Mouse (Mus musculus) forebrain, embryonic 14.5 days (tissue): ENCODE data around the gene Slf2. TPM values are rescaled to one million over a fixed set of nuclear protein-coding genes. Genes with fewer than 3 reads are reported as not detected.
A peak's percentile ranks its signal among the peaks of the same experiment; 100 is the strongest.

Experiments used
- ATAC-seq: fragments of 200-750 bp; cut with Nextera tagmentation; 2 replicates; pipeline ENCODE4 v1.8.0; 2017; ENCODE audit warnings: mild to moderate bottlenecking, moderate library complexity
- DNase-seq: peaks from one replicate; pipeline ENCODE4 v3.0.0-alpha.2; 2015; ENCODE audit warnings: low spot score
- H3K27ac ChIP-seq: fragments of 300-500 bp; sonication (generic); 2 replicates; pipeline ENCODE4 v1.5.1; 2014; ENCODE audit warnings: low read depth, mild to moderate bottlenecking, control low read depth, low read length, moderate library complexity
- H3K27me3 ChIP-seq: fragments of 300-500 bp; sonication (generic); replicated peaks from 2 replicates; pipeline ENCODE4 v1.6.1; 2014; ENCODE audit warnings: low read length, control low read depth, mixed read lengths; ENCODE audit not compliant: control insufficient read depth, insufficient read depth
- H3K36me3 ChIP-seq: fragments of 300-500 bp; sonication (generic); 2 replicates; pipeline ENCODE4 v1.6.1; 2014; ENCODE audit warnings: low read length, control low read depth; ENCODE audit not compliant: control insufficient read depth, insufficient read depth
- H3K4me1 ChIP-seq: fragments of 300-500 bp; sonication (generic); 2 replicates; pipeline ENCODE4 v1.6.1; 2014; ENCODE audit warnings: antibody characterized with exemption, low read length, control low read depth; ENCODE audit not compliant: control insufficient read depth, insufficient read depth
- H3K4me2 ChIP-seq: fragments of 300-500 bp; sonication (generic); 2 replicates; pipeline ENCODE4 v1.6.1; 2014; ENCODE audit warnings: mild to moderate bottlenecking, control low read depth, low read length
- H3K4me3 ChIP-seq: fragments of 300-500 bp; sonication (generic); 2 replicates; pipeline ENCODE4 v1.5.1; 2014; ENCODE audit warnings: low read depth, low read length, control low read depth
- H3K9ac ChIP-seq: fragments of 300-500 bp; sonication (generic); 2 replicates; pipeline ENCODE4 v1.6.1; 2014; ENCODE audit warnings: mild to moderate bottlenecking, low read length, control low read depth, moderate library complexity
- H3K9me3 ChIP-seq: fragments of 300-500 bp; sonication (generic); replicated peaks from 2 replicates; pipeline ENCODE4 v1.6.1; 2016; ENCODE audit warnings: low read length, control low read depth, mixed read lengths; ENCODE audit not compliant: control insufficient read depth
- WGBS: fragments of 180-500 bp; shearing (Covaris S2); extraction: QIAGEN DNeasy Blood & Tissue Kit; methylation state at CpG from one replicate; pipeline ENCODE4 v1.1.7; 2014; 5-methylcytosine and 5-hydroxymethylcytosine counted together
- polyA plus RNA-seq: library from polyadenylated mRNA; unstranded; fragments of >200 nt; fragmentation: Nextera tagmentation; extraction: Ambion mirVana; gene quantifications from 2 replicates; pipeline ENCODE4 v1.2.1, GENCODE M21; 2014

Slf2 gene
- polyA plus RNA-seq, 1 experiment from 2014 or later = 22.9 TPM

DNA sequence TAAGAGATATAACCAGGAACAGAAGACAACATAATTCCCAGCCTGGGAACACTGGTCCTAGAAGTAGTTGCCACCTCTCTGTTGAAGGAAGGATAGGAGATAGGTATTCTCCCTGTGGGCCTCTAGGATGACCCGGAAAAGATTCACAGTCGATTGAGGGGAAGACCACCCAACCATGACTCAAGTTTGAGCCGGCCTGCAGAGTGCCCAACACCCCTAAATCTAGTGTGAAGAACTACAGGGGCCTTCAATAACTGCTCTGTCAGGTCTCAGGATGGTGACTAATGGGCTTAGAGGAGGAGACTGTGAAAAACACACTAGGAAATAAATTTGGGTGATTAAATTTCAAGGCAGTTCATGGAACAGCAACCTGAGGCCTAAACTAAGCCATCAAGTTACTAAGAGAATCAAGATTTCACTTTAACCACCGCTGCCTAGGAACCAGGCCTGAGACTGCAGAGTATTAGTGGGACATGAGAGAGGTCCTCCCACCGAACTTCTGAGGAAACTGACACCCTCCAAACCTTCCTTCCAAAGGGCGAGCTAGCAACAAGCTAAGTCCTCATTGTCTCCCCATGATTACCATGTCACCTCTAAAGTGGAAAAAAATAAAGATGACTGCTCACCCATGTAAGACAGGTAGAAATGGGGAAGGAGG is 27.5 kb upstream of the Slf2 start:
- Histone ChIP-seq H3K27ac (no peak overlapping the region), H3K4me3 (no peak overlapping the region), H3K4me1 (peaks cover 14% of the 10 kb centered on the region; the same call in 1 of the 2 replicates), H3K27me3 (no peaks in the 10 kb centered on the region), H3K9ac (no peak overlapping the region), H3K36me3 (no peaks in the 10 kb centered on the region), H3K9me3 (no peaks in the 10 kb centered on the region), H3K4me2 (no peak overlapping the region)
- 83% methylated on average over 6 of the region's 6 CpGs for WGBS
- ATAC-seq = no peak
- no peak for DNase-seq

DNA sequence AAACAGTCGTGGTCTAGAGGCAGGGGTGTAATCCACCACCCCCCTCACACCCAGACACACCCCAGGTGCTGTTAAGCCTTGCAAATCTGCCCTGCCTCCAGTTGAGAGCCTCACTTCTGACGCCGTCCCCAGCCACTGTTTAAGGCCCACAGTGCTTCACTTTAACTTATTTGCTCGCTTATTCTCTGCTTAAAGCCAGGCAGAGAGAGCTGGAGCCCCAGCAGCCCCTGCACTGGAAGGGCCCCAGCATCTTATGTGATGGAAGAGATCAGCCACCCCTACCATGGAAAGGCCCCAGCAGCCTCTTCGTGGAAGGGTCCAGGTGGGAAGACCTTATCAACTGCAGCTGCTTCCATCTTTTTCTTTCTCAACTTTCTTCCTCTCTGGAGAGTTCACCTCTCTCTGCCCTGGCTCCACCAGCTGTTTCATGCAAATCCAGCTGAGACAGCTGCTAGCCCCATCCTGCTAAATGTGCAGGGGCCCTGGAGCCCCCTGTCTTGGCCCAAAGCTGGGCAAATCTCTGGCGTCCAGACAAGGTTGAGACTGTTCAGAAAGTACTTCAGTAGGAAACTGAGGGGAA is 26.7 kb upstream of the Slf2 start:
- no peak overlapping the region for H3K27ac ChIP-seq
- H3K4me1 ChIP-seq = peaks cover 17% of the 10 kb centered on the region; the same call in 1 of the 2 replicates
- H3K9ac ChIP-seq = no peak overlapping the region
- ATAC-seq = no peak
- 39% methylated on average over 6 of the region's 6 CpGs for WGBS
- no peak overlapping the region for H3K4me3 ChIP-seq
- no peak for DNase-seq
- no peaks in the 10 kb centered on the region for H3K36me3 ChIP-seq
- H3K27me3 ChIP-seq = no peaks in the 10 kb centered on the region
- H3K4me2 ChIP-seq = no peak overlapping the region
- no peaks in the 10 kb centered on the region for H3K9me3 ChIP-seq

DNA sequence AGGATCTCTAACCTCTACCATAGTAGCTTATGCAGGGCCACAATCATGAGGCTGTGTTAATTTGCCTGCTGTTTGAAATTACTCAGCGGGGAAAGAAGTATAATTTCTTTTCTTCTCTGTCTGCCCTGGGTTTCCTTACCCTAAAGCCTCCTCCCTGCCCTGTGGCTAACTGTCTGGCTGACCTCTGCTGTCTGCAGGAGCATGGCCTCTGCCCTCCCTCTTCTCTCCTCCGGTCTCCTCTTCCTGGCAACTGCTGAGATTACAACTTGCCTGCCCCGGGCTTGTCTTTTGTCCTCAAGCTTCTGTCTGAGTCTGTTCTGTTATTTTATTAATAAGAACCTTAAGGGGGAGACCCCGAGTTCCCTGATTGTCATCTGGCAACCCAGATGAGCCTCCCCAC is 25.6 kb upstream of the Slf2 start:
- H3K27me3 ChIP-seq = no peaks in the 10 kb centered on the region
- no peak overlapping the region for H3K4me3 ChIP-seq
- H3K36me3 ChIP-seq = no peaks in the 10 kb centered on the region
- no peak overlapping the region for H3K4me2 ChIP-seq
- H3K9ac ChIP-seq = no peak overlapping the region
- no peak overlapping the region for H3K27ac ChIP-seq
- ATAC-seq (no peak), DNase-seq (no peak)
- peaks cover 14% of the 10 kb centered on the region; the same call in 1 of the 2 replicates for H3K4me1 ChIP-seq
- 61% methylated on average over 4 of the region's 4 CpGs for WGBS
- H3K9me3 ChIP-seq = no peaks in the 10 kb centered on the region

DNA sequence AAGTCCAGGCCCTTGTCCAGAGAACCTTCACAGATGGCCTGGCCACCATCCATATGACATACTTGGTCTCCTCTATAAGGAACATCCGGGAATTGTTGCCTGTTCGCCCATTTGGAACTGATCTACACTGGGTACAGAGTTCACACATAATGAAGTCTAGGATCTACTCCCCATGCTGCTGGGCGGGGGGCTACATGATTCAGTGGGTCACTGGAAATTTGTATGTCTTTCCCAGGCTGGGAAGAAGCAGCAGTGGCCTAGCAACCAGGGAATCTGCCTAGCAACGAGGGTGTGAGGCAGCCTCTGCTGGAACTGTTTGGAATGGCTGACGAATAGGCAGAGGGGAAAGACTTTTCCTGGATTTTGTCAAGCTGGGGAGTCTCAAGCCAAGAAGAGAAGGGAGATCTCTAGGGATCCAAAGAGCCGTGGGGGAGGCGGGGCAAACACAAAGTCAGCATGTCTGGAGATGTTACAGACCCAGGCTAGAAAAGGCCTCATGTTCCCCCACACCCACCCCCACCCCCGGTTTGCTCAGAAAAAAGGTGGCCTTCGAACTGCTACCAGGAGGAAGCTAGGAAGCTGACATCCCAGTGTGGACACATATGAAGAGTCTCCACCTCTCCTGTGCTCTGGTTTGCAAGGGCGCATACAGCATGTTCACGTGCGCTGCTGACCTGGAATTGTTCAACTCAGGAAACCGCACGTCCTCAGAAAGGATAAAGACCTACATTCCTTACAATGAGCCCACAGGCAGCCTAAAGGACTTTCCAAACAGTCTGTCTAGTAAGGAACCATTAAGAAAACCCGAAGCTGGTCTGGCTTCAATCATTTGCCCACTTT is 22.9 kb upstream of the Slf2 start:
- Histone ChIP-seq H3K36me3 (no peaks in the 10 kb centered on the region), H3K27ac (no peak overlapping the region), H3K9me3 (no peaks in the 10 kb centered on the region), H3K4me2 (no peak overlapping the region), H3K4me3 (no peak overlapping the region), H3K9ac (no peak overlapping the region), H3K27me3 (no peaks in the 10 kb centered on the region), H3K4me1 (peaks cover 10% of the 10 kb centered on the region; the same call in 1 of the 2 replicates)
- DNase-seq (peak; percentile 44), ATAC-seq (no peak; the same call in 1 of the 2 replicates)
- WGBS = 35% methylated on average over 15 of the region's 15 CpGs

DNA sequence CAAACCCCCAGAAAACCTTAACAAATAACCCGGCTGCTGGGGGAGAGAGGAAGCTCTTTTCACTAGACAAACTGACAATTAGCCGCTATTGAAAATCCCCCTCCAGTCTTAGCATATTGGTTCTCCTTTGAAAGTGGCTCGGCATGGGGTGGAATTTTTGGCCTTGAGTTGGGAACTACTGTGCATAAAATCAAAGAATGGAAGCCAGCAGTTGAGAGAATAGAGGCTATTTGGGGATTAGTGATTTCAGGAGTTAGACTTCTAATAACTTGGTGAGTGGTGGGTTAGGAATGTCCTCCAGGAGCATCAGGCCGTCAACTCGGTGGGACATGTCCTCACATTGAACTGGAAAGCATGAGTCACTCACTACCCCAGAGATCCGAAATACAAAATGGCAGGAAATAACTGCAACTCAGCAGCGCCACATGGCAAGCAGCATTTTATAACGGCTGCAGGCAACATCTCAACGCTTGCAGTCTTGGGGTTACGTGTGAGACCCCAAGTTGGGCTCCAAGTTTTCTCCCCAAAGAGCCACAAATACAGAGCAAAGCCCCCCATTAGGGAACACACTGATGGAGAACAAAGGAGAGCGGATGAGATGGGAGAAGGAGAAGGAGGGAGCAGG is 22.0 kb upstream of the Slf2 start:
- Histone ChIP-seq H3K27me3 (no peaks in the 10 kb centered on the region), H3K27ac (no peak overlapping the region), H3K4me3 (no peak overlapping the region), H3K9me3 (no peaks in the 10 kb centered on the region), H3K36me3 (no peaks in the 10 kb centered on the region), H3K4me1 (peaks cover 10% of the 10 kb centered on the region; the same call in 1 of the 2 replicates), H3K9ac (no peak overlapping the region), H3K4me2 (no peak overlapping the region)
- ATAC-seq (no peak), DNase-seq (peak; percentile 57)
- 30% methylated on average over 11 of the region's 11 CpGs for WGBS

DNA sequence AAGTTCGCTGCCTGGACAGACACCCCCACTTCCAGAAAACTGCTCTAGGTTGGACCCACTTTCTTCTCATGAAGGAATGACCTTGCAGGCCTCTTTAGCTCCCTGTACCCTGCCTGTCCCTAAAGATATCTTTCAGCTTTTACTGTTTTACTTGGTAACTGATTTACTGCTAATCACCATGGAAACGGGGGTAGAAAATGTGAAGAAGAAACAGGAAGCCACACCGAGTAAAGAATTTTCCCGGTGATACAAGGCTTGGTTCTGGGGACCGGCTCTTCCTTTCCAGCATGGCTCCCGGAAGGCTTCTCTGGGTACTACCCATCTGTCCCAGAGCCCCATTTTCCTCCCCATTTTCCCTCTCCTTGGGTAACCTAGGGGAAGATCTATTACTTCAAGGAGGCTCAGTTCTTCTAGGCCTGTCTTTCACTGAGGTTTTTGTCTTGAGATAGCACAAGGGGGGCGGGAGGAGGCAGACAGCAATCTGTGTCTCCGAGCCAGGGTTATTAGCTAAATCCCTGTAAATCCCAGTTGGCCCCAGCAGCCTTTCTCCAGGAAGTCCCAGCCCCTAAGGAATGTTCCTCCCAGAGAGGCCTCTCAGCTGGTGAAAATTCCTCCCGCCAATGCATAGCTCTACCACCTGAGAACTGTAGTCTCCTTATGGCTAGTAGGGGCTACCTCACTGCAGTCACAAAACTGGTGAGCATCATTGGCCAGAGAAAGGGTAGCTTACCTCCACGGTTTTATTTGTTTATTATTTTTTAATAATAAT is 16.3 kb upstream of the Slf2 start:
- Histone ChIP-seq H3K4me3 (no peak overlapping the region), H3K4me1 (no peaks in the 10 kb centered on the region), H3K27me3 (no peaks in the 10 kb centered on the region), H3K36me3 (no peaks in the 10 kb centered on the region), H3K4me2 (no peak overlapping the region), H3K9me3 (no peaks in the 10 kb centered on the region), H3K27ac (no peak overlapping the region), H3K9ac (no peak overlapping the region)
- DNase-seq (no peak), ATAC-seq (no peak)
- WGBS = 69% methylated on average over 10 of the region's 10 CpGs

DNA sequence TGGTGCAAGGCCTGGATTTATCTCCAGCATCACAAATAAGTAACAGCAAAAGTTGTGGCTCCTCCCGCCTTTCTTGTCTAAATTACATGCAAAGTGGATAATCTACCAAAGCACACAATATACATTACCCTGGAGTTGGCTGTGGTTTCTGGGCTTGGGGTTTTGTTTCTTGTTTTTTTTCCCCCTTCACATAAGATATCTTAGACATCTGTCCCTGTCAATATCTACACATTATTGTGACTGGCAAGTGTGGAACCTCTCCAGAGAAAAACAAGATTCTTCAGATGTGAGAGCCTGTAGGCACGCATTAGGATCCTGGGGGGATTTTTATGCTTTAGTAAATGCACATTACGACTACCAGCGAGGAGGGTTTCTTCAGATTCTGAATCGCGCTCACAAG is 12.8 kb upstream of the Slf2 start:
- Histone ChIP-seq H3K4me3 (no peak overlapping the region), H3K4me1 (no peaks in the 10 kb centered on the region), H3K9ac (no peak overlapping the region), H3K27me3 (no peaks in the 10 kb centered on the region), H3K27ac (no peak overlapping the region), H3K36me3 (no peaks in the 10 kb centered on the region), H3K4me2 (no peak overlapping the region), H3K9me3 (no peaks in the 10 kb centered on the region)
- ATAC-seq = no peak
- WGBS = 85% methylated on average over 6 of the region's 6 CpGs
- DNase-seq = no peak

DNA sequence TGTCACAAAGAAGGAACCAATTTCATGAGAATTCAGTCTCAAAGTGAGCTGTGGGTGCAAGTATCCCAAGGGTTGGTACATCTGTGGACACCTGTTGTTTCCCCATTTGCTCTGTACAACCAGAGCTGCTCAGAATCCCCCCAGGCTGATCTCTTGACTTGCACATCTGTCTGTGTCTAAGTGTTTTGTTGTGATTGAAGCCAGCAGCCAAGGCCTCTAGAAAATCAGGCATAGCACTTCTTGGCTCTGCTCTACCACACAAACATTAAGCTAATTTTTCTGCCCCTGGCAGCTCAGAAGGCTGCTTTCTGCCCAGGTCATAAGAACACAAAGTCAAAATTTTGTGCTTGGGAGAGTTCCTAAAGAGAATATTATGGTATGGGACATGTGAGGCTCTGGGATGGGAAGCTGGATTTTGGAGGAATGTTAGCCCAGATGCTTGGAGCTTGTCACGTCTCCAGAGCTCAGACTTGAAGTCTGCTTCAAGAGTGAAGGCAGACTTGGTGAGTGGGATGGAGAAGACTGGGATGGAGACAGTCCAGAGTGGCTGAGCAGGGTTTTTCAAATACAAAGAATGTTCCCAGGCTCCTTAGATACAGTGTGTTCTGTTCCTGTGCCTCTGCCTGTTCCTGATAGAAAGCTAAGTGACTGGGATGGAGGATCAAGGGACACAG is 9.3 kb upstream of the Slf2 start:
- Histone ChIP-seq H3K27me3 (no peaks in the 10 kb centered on the region), H3K4me1 (no peaks in the 10 kb centered on the region), H3K4me2 (no peak overlapping the region), H3K4me3 (no peak overlapping the region), H3K27ac (no peak overlapping the region), H3K9me3 (no peaks in the 10 kb centered on the region), H3K36me3 (no peaks in the 10 kb centered on the region), H3K9ac (no peak overlapping the region)
- ATAC-seq = no peak
- 64% methylated on average over 1 of the region's 1 CpGs for WGBS
- no peak for DNase-seq
